Mouse (Mus musculus) hindbrain, embryonic 12.5 days (tissue): Measurements from ENCODE around the gene Retnlg. TPM values are rescaled to one million over a fixed set of nuclear protein-coding genes. Genes with fewer than 3 reads are reported as not detected.

Source experiments
- ATAC-seq: fragments of 200-750 bp; cut with Nextera tagmentation; 2 replicates; pipeline ENCODE4 v1.8.0; 2017; ENCODE audit warnings: moderate TSS enrichment; ENCODE audit not compliant: low FRiP score
- H3K27ac ChIP-seq: fragments of 300-500 bp; sonication (generic); 2 replicates; pipeline ENCODE4 v1.5.1; 2016; ENCODE audit warnings: mild to moderate bottlenecking
- H3K27me3 ChIP-seq: fragments of 300-500 bp; sonication (generic); 2 replicates; pipeline ENCODE4 v1.6.1; 2016; ENCODE audit warnings: mild to moderate bottlenecking
- H3K36me3 ChIP-seq: fragments of 300-500 bp; sonication (generic); 2 replicates; pipeline ENCODE4 v1.6.1; 2016; ENCODE audit warnings: mild to moderate bottlenecking
- H3K4me1 ChIP-seq: fragments of 300-500 bp; sonication (generic); 2 replicates; pipeline ENCODE4 v1.6.1; 2016
- H3K4me2 ChIP-seq: fragments of 300-500 bp; sonication (generic); replicated peaks from 2 replicates; pipeline ENCODE4 v1.6.1; 2016; ENCODE audit warnings: mild to moderate bottlenecking
- H3K4me3 ChIP-seq: fragments of 300-500 bp; sonication (generic); 2 replicates; pipeline ENCODE4 v1.5.1; 2016; ENCODE audit warnings: mild to moderate bottlenecking
- H3K9ac ChIP-seq: fragments of 300-500 bp; sonication (generic); 2 replicates; pipeline ENCODE4 v1.6.1; 2016; ENCODE audit warnings: mild to moderate bottlenecking, moderate library complexity
- H3K9me3 ChIP-seq: fragments of 300-500 bp; sonication (generic); replicated peaks from 2 replicates; pipeline ENCODE4 v1.6.1; 2016; ENCODE audit warnings: mild to moderate bottlenecking
- WGBS: fragments of 180-500 bp; shearing (Covaris S2); methylation state at CpG from one replicate; pipeline ENCODE4 v1.1.7; 2016; 5-methylcytosine and 5-hydroxymethylcytosine counted together
- polyA plus RNA-seq: library from polyadenylated mRNA; unstranded; fragments of >200 nt; fragmentation: Nextera tagmentation; extraction: Ambion mirVana; gene quantifications from 2 replicates; pipeline ENCODE4 v1.2.1, GENCODE M21; 2016

Gene Retnlg
- polyA plus RNA-seq, 1 experiment from 2014 or later = 0.39 TPM

DNA sequence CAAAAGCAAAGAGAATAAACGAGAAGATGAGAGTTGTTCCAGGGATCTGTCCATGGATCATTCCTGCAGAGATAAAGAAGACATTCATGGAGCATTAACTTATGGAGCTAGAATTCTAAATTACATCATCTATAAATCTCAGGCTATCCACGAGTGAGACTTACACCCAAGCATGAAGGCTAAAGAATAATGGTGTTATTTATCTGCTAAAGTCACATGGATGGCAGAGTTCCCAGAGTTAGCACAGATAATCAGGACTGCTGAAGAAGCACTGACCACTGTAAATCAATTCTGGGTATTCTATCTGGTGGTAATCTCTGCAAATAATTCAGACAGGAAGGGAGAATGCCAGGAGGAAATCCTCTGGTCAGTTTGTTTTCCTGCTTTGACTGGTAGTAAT, 18.3 kb downstream of the Retnlg start:
- no peak overlapping the region for H3K4me3 ChIP-seq
- no peaks in the 10 kb centered on the region for H3K36me3 ChIP-seq
- no peaks in the 10 kb centered on the region for H3K27me3 ChIP-seq
- no peak overlapping the region for H3K4me2 ChIP-seq
- no peaks in the 10 kb centered on the region for H3K4me1 ChIP-seq
- H3K9me3 ChIP-seq = no peaks in the 10 kb centered on the region
- H3K9ac ChIP-seq = no peak overlapping the region
- no peak for ATAC-seq
- WGBS = 73% methylated on average over 2 of the region's 2 CpGs
- H3K27ac ChIP-seq = no peak overlapping the region

GRCm38 (mm10) chr16:48899868-48900267, 27.4 kb downstream of the Retnlg start:
- no peaks in the 10 kb centered on the region for H3K4me1 ChIP-seq
- no peaks in the 10 kb centered on the region for H3K36me3 ChIP-seq
- no peak overlapping the region for H3K9ac ChIP-seq
- H3K9me3 ChIP-seq = no peaks in the 10 kb centered on the region
- no peak overlapping the region for H3K27ac ChIP-seq
- no peaks in the 10 kb centered on the region for H3K27me3 ChIP-seq
- no peak overlapping the region for H3K4me2 ChIP-seq
- WGBS = 79% methylated on average over 1 of the region's 1 CpGs
- no peak for ATAC-seq
- H3K4me3 ChIP-seq = no peak overlapping the region

DNA sequence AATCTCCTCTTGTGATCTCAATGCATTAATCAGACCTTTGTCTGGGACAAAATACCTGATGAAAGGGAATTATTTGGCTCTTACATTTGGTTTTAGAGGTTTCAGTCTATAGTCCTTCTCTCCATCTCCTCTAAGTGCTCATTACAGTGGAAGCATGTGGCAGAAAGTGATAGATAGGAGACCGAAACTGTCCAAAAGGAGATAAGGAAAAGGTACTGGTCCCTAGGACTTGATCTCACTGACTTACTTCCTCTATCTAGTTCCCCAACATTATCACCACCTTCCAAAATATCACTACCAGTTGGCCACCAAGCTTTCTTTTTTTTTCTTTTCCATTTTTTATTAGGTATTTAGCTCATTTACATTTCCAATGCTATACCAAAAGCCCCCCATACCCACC, 38.8 kb downstream of the Retnlg start:
- ATAC-seq = no peak
- WGBS = 79% methylated on average over 1 of the region's 1 CpGs
- Histone ChIP-seq H3K4me1 (no peaks in the 10 kb centered on the region), H3K4me3 (no peak overlapping the region), H3K27ac (no peak overlapping the region), H3K9me3 (no peaks in the 10 kb centered on the region), H3K36me3 (no peaks in the 10 kb centered on the region), H3K9ac (no peak overlapping the region), H3K27me3 (no peaks in the 10 kb centered on the region), H3K4me2 (no peak overlapping the region)

GRCm38 (mm10) chr16:48913206-48913605, 40.8 kb downstream of the Retnlg start:
- WGBS = 94% methylated on average over 3 of the region's 3 CpGs

DNA sequence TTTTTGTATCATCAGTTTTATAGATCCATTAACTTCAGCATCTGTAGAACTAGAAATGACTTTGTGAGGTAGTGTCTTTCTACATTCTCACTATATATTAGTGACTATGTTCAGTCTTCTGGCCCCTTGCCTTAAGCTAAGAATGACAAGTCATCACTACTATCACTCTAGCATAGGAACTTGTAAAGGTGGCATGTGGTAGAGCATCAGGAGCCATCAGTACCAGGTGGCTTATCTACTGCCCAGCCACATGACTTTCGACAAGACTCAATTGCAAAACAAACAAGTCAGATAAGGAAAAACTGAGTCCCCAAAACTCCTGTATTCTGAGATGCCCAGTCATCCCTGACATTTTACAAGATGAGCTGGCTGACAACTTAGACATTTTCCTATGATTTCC, 51.3 kb downstream of the Retnlg start:
- Histone ChIP-seq H3K27ac (no peak overlapping the region), H3K9ac (no peak overlapping the region), H3K27me3 (no peaks in the 10 kb centered on the region), H3K4me2 (no peak overlapping the region), H3K4me1 (no peaks in the 10 kb centered on the region), H3K9me3 (no peaks in the 10 kb centered on the region), H3K4me3 (no peak overlapping the region), H3K36me3 (peaks cover 38% of the 10 kb centered on the region)
- WGBS = 95% methylated on average over 1 of the region's 1 CpGs
- ATAC-seq = no peak

More at GRCm38 (mm10) chr16:48913206-48913605, 40.8 kb downstream of the Retnlg start:
- H3K27ac ChIP-seq = no peak overlapping the region
- H3K4me2 ChIP-seq = no peak overlapping the region
- no peaks in the 10 kb centered on the region for H3K27me3 ChIP-seq
- no peak overlapping the region for H3K4me3 ChIP-seq
- H3K36me3 ChIP-seq = no peaks in the 10 kb centered on the region
- no peak overlapping the region for H3K9ac ChIP-seq
- no peaks in the 10 kb centered on the region for H3K9me3 ChIP-seq
- no peaks in the 10 kb centered on the region for H3K4me1 ChIP-seq
- ATAC-seq = no peak

Other genes starting within 250 kb of the Retnlg start
- not detected in 2 replicates for gene Trat1, start 100.6 kb upstream of the Retnlg start, polyA plus RNA-seq
- gene Retnlb, start 55.8 kb upstream of the Retnlg start, polyA plus RNA-seq = not detected in 2 replicates
- gene Retnla, start 30.1 kb upstream of the Retnlg start, polyA plus RNA-seq = not detected in 2 replicates
- gene Dzip3, start 121.5 kb downstream of the Retnlg start, polyA plus RNA-seq = 44.9 and 56.1 TPM in 2 replicates
- gene Cip2a, start 121.6 kb downstream of the Retnlg start, polyA plus RNA-seq = 27.2 and 27.9 TPM in 2 replicates
- not detected in 2 replicates for gene Myh15, start 184.9 kb downstream of the Retnlg start, polyA plus RNA-seq